Mouse (Mus musculus) myocyte (in vitro differentiated cells): ENCODE results near the gene Tspan5. TPM values are rescaled to one million over a fixed set of nuclear protein-coding genes. Genes with fewer than 3 reads are reported as not detected.

ENCODE experiments used
- H3K27me3 ChIP-seq: one replicate; pipeline ENCODE4 v1.6.1; 2011; ENCODE audit not compliant: control insufficient read depth, insufficient read depth, insufficient read length
- H3K36me3 ChIP-seq: one replicate; pipeline ENCODE4 v1.6.1; 2011; ENCODE audit not compliant: control insufficient read depth, insufficient read depth
- H3K4me2 ChIP-seq: one replicate; pipeline ENCODE4 v1.6.1; 2011; ENCODE audit warnings: low read depth, control low read depth
- H3K4me3 ChIP-seq: one replicate; pipeline ENCODE4 v1.5.1; 2011; ENCODE audit warnings: mild to moderate bottlenecking, control low read depth, moderate library complexity
- H3K79me2 ChIP-seq: one replicate; pipeline ENCODE4 v1.6.1; 2011; ENCODE audit not compliant: control insufficient read depth, insufficient read depth
- H3ac ChIP-seq: one replicate; pipeline ENCODE4 v1.6.1; 2011; ENCODE audit not compliant: control insufficient read depth, insufficient read length
- CEBPB ChIP-seq: IDR thresholded peaks from 2 replicates; pipeline ENCODE4 v1.6.1; 2011; ENCODE audit warnings: mild to moderate bottlenecking, moderate library complexity; ENCODE audit not compliant: poor library complexity, insufficient read depth, severe bottlenecking
- E2F4 ChIP-seq: IDR thresholded peaks from one replicate; pipeline ENCODE4 v1.6.1; 2011; ENCODE audit warnings: mild to moderate bottlenecking, control low read depth, moderate library complexity; ENCODE audit not compliant: insufficient read depth
- MAX ChIP-seq: IDR thresholded peaks from one replicate; pipeline ENCODE4 v1.6.1; 2011; ENCODE audit warnings: low read depth, mild to moderate bottlenecking, control low read depth
- MYOD1 ChIP-seq, 3 experiments: IDR thresholded peaks; one replicate each; pipeline ENCODE4 v1.6.1; 2011; ENCODE audit warnings: control low read depth in 2 of 3, low read depth in 2 of 3, mild to moderate bottlenecking in 2 of 3, moderate library complexity in 1 of 3; ENCODE audit not compliant: insufficient read length in 2 of 3, control insufficient read depth in 1 of 3
- MYOG ChIP-seq, 3 experiments: IDR thresholded peaks; one replicate each; pipeline ENCODE4 v1.6.1; 2011; ENCODE audit warnings: control low read depth in 2 of 3, low read depth in 2 of 3, mild to moderate bottlenecking in 2 of 3; ENCODE audit not compliant: insufficient read length in 2 of 3, control insufficient read depth in 1 of 3, insufficient read depth in 1 of 3
- POLR2A ChIP-seq: IDR thresholded peaks from one replicate; pipeline ENCODE4 v1.6.1; 2011; ENCODE audit warnings: low read depth, mild to moderate bottlenecking, control low read depth, moderate library complexity; ENCODE audit not compliant: insufficient read length
- POLR2AphosphoS2 ChIP-seq: IDR thresholded peaks from one replicate; pipeline ENCODE4 v1.6.1; 2011; ENCODE audit warnings: low read depth, control low read depth; ENCODE audit not compliant: insufficient read length
- REST ChIP-seq: IDR thresholded peaks from one replicate; pipeline ENCODE4 v1.6.1; 2011; ENCODE audit warnings: mild to moderate bottlenecking, control low read depth, moderate library complexity; ENCODE audit not compliant: insufficient read depth, insufficient read length
- SRF ChIP-seq: IDR thresholded peaks from one replicate; pipeline ENCODE4 v1.6.1; 2011; ENCODE audit warnings: low read depth; ENCODE audit not compliant: control insufficient read depth, insufficient read length
- TCF12 ChIP-seq: IDR thresholded peaks from one replicate; pipeline ENCODE4 v1.6.1; 2011; ENCODE audit warnings: mild to moderate bottlenecking, control low read depth; ENCODE audit not compliant: poor library complexity, insufficient read depth, severe bottlenecking
- TCF3 ChIP-seq: IDR thresholded peaks from one replicate; pipeline ENCODE4 v1.6.1; 2011; ENCODE audit warnings: low read depth, control low read depth; ENCODE audit not compliant: insufficient read length
- USF1 ChIP-seq: IDR thresholded peaks from one replicate; pipeline ENCODE4 v1.6.1; 2011; ENCODE audit warnings: low read depth, mild to moderate bottlenecking, control low read depth, moderate library complexity
- polyA plus RNA-seq: library from polyadenylated mRNA; unstranded; fragments of >200 nt; fragmentation: generic; extraction: Trizol; gene quantifications from one replicate; pipeline ENCODE4 v1.2.1, GENCODE M21; 2012; ENCODE audit warnings: missing spikeins

Tspan5 gene
- polyA plus RNA-seq, 1 experiment, result 16.9 TPM

GRCm38 (mm10) chr3:138851876-138852275 lies 109.9 kb downstream of the Tspan5 start:
- Histone ChIP-seq H3ac (no peak overlapping the region), H3K27me3 (no peaks in the 10 kb centered on the region), H3K4me3 (no peak overlapping the region), H3K4me2 (no peak overlapping the region), H3K79me2 (peaks cover 7% of the 10 kb centered on the region), H3K36me3 (no peaks in the 10 kb centered on the region)
- TF ChIP-seq USF1, result no peak
- no peak for TF ChIP-seq SRF
- TF ChIP-seq TCF3, result no peak
- TF ChIP-seq MYOD1 (IDR thresholded peaks at IDR 0.05; ENCODE audit: control insufficient read depth in 1 of 3, insufficient read length in 2 of 3, low read depth in 2 of 3), result no peak

GRCm38 (mm10) chr3:138852982-138853689 lies 111.1 kb downstream of the Tspan5 start:
- no peak for TF ChIP-seq POLR2AphosphoS2
- TF ChIP-seq MYOG (IDR thresholded peaks at IDR 0.05; ENCODE audit: control insufficient read depth in 1 of 3, insufficient read depth in 1 of 3, insufficient read length in 2 of 3, low read depth in 2 of 3), result no peak
- TF ChIP-seq MAX, result no peak
- no peak for TF ChIP-seq REST
- TF ChIP-seq E2F4, result no peak
- no peak for TF ChIP-seq TCF12
- TF ChIP-seq MYOD1 (IDR thresholded peaks at IDR 0.05; ENCODE audit: control insufficient read depth in 1 of 3, insufficient read length in 2 of 3, low read depth in 2 of 3), result no peak
- TF ChIP-seq USF1, result no peak
- TF ChIP-seq POLR2A, result no peak
- no peak for TF ChIP-seq TCF3
- TF ChIP-seq SRF, result no peak
- no peak for TF ChIP-seq CEBPB
- H3ac ChIP-seq, result no peak overlapping the region
- no peak overlapping the region for H3K4me3 ChIP-seq
- H3K4me2 ChIP-seq, result no peak overlapping the region
- no peaks in the 10 kb centered on the region for H3K36me3 ChIP-seq
- peaks cover 7% of the 10 kb centered on the region for H3K79me2 ChIP-seq
- no peaks in the 10 kb centered on the region for H3K27me3 ChIP-seq

- TF ChIP-seq TCF3 (no peak), POLR2A (no peak), CEBPB (no peak), MYOG (IDR thresholded peaks at IDR 0.05; ENCODE audit: control insufficient read depth in 1 of 3, insufficient read depth in 1 of 3, insufficient read length in 2 of 3, low read depth in 2 of 3) (no peak), SRF (no peak), E2F4 (no peak)
- H3K27me3 ChIP-seq, result no peaks in the 10 kb centered on the region
- H3ac ChIP-seq, result no peak overlapping the region
- H3K36me3 ChIP-seq, result no peaks in the 10 kb centered on the region
- H3K4me2 ChIP-seq, result no peak overlapping the region
- no peak overlapping the region for H3K4me3 ChIP-seq
- H3K79me2 ChIP-seq, result peaks cover 7% of the 10 kb centered on the region
Measured at GRCm38 (mm10) chr3:138853996-138854836, 112.2 kb downstream of the Tspan5 start.

- Histone ChIP-seq H3K4me3 (no peak overlapping the region), H3K4me2 (no peak overlapping the region), H3K27me3 (no peaks in the 10 kb centered on the region), H3K36me3 (no peaks in the 10 kb centered on the region), H3ac (no peak overlapping the region), H3K79me2 (peaks cover 6% of the 10 kb centered on the region)
- no peak for TF ChIP-seq MAX
- TF ChIP-seq MYOD1 (IDR thresholded peaks at IDR 0.05; ENCODE audit: control insufficient read depth in 1 of 3, insufficient read length in 2 of 3, low read depth in 2 of 3), result no peak
- no peak for TF ChIP-seq TCF12
- no peak for TF ChIP-seq REST
- no peak for TF ChIP-seq POLR2A
- no peak for TF ChIP-seq USF1
- no peak for TF ChIP-seq MYOG (IDR thresholded peaks at IDR 0.05; ENCODE audit: control insufficient read depth in 1 of 3, insufficient read depth in 1 of 3, insufficient read length in 2 of 3, low read depth in 2 of 3)
- TF ChIP-seq POLR2AphosphoS2, result no peak
- no peak for TF ChIP-seq CEBPB
- TF ChIP-seq E2F4, result no peak
- no peak for TF ChIP-seq SRF
- TF ChIP-seq TCF3, result no peak
Measured at GRCm38 (mm10) chr3:138855387-138855786, 113.4 kb downstream of the Tspan5 start.

GRCm38 (mm10) chr3:138856946-138857345 lies 115.0 kb downstream of the Tspan5 start:
- TF ChIP-seq REST (no peak), TCF3 (no peak), POLR2AphosphoS2 (no peak), MAX (no peak), POLR2A (no peak), E2F4 (no peak), TCF12 (no peak), MYOG (IDR thresholded peaks at IDR 0.05; ENCODE audit: control insufficient read depth in 1 of 3, insufficient read depth in 1 of 3, insufficient read length in 2 of 3, low read depth in 2 of 3) (no peak), SRF (no peak), MYOD1 (IDR thresholded peaks at IDR 0.05; ENCODE audit: control insufficient read depth in 1 of 3, insufficient read length in 2 of 3, low read depth in 2 of 3) (no peak), CEBPB (no peak)
- no peaks in the 10 kb centered on the region for H3K27me3 ChIP-seq
- no peaks in the 10 kb centered on the region for H3K36me3 ChIP-seq
- H3ac ChIP-seq, result no peak overlapping the region
- no peak overlapping the region for H3K4me2 ChIP-seq
- H3K79me2 ChIP-seq, result peaks cover 3% of the 10 kb centered on the region
- H3K4me3 ChIP-seq, result no peak overlapping the region
